Mouse (Mus musculus): Measurements from ENCODE around the gene Hadh.

Gene Hadh

GRCm38 (mm10) chr3:131218636-131219390, 53.1 kb downstream of the Hadh start:
- no peak for DNase-seq (ENCODE audit: low read depth, low spot score)

- DNase-seq (ENCODE audit: low read depth, low spot score): no peak
Observed at GRCm38 (mm10) chr3:131214841-131215240, 57.1 kb downstream of the Hadh start.

- DNase-seq (ENCODE audit: low read depth, low spot score): no peak
Observed at GRCm38 (mm10) chr3:131214060-131214658, 57.7 kb downstream of the Hadh start.

- no peak for DNase-seq (ENCODE audit: low read depth, low spot score)
Observed at GRCm38 (mm10) chr3:131212200-131212599, 59.7 kb downstream of the Hadh start.

GRCm38 (mm10) chr3:131208265-131208891, 63.5 kb downstream of the Hadh start:
- no peak for DNase-seq (ENCODE audit: low read depth, low spot score)

- no peak for DNase-seq (ENCODE audit: low read depth, low spot score)
Observed at GRCm38 (mm10) chr3:131207846-131208245, 64.1 kb downstream of the Hadh start.

GRCm38 (mm10) chr3:131202311-131202710, 69.6 kb downstream of the Hadh start:
- DNase-seq (ENCODE audit: low read depth, low spot score): no peak

GRCm38 (mm10) chr3:131199590-131200288, 72.2 kb downstream of the Hadh start:
- DNase-seq (ENCODE audit: low read depth, low spot score): no peak

GRCm38 (mm10) chr3:131198991-131199390, 72.9 kb downstream of the Hadh start:
- DNase-seq (ENCODE audit: low read depth, low spot score): no peak

- DNase-seq (ENCODE audit: low read depth, low spot score): no peak
Observed at GRCm38 (mm10) chr3:131196507-131197019, 75.3 kb downstream of the Hadh start.

- DNase-seq (ENCODE audit: low read depth, low spot score): no peak
Observed at GRCm38 (mm10) chr3:131196050-131196449, 75.9 kb downstream of the Hadh start.

GRCm38 (mm10) chr3:131191454-131191853, 80.4 kb downstream of the Hadh start:
- DNase-seq (ENCODE audit: low read depth, low spot score): no peak

- no peak for DNase-seq (ENCODE audit: low read depth, low spot score)
Observed at GRCm38 (mm10) chr3:131190671-131191367, 81.1 kb downstream of the Hadh start.

GRCm38 (mm10) chr3:131190239-131190638, 81.7 kb downstream of the Hadh start:
- DNase-seq (ENCODE audit: low read depth, low spot score): no peak

GRCm38 (mm10) chr3:131186193-131186592, 85.7 kb downstream of the Hadh start:
- no peak for DNase-seq (ENCODE audit: low read depth, low spot score)

Data from embryo, embryonic 11.5 days (tissue).